Mouse (Mus musculus) erythroblast, embryonic 14.5 days (primary cell): Measurements from ENCODE around the gene Timm13. TPM values are rescaled to one million over a fixed set of nuclear protein-coding genes. Genes with fewer than 3 reads are reported as not detected.

Experiments used
- H3K27me3 ChIP-seq: 2 replicates; pipeline ENCODE4 v1.6.1; 2012; ENCODE audit warnings: inconsistent platforms; ENCODE audit not compliant: control insufficient read depth
- H3K36me3 ChIP-seq: 2 replicates; pipeline ENCODE4 v1.6.1; 2012; ENCODE audit warnings: mild to moderate bottlenecking, inconsistent platforms; ENCODE audit not compliant: control insufficient read depth
- H3K4me1 ChIP-seq: 2 replicates; pipeline ENCODE4 v1.6.1; 2012; ENCODE audit warnings: inconsistent platforms; ENCODE audit not compliant: control insufficient read depth
- H3K4me3 ChIP-seq: replicated peaks from 2 replicates; pipeline ENCODE3; 2012; ENCODE audit warnings: moderate library complexity, mild to moderate bottlenecking, inconsistent platforms
- H3K9me3 ChIP-seq: 2 replicates; pipeline ENCODE4 v1.6.1; 2012; ENCODE audit warnings: low read length, inconsistent platforms, mixed read lengths; ENCODE audit not compliant: control insufficient read depth
- GATA1 ChIP-seq: IDR thresholded peaks from 2 replicates; pipeline ENCODE4 v1.6.1; 2012; ENCODE audit warnings: low read length, inconsistent platforms, mixed read lengths
- TAL1 ChIP-seq: IDR thresholded peaks from 3 replicates; pipeline ENCODE4 v1.6.1; 2012; ENCODE audit warnings: low read length, inconsistent platforms, mixed read lengths
- polyA plus RNA-seq: library from polyadenylated mRNA; stranded (reverse); fragments of >175 nt; gene quantifications from 2 replicates; pipeline ENCODE4 v1.2.3, GENCODE M21; 2012

Timm13 gene
- polyA plus RNA-seq, 1 experiment = 32.1 TPM

DNA sequence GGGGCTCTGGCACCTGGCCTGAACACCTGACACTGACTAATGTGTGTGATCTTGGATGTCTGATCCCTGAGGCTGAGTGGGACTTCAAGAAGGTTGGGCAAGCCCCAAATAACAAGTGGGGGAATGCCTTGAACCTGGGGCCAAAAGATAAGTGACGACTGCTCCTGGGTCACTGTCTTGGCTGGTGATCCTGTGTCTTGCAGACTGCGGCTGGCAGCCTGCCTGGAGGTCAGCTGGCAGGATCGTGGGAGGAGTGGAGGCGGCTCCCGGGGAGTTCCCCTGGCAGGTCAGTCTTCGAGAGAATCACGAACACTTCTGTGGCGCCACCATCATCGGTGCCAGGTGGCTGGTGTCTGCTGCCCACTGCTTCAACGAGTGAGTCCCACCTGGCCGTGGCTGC, 13.6 kb downstream of the Timm13 start:
- peaks cover 47% of the 10 kb centered on the region for H3K27me3 ChIP-seq
- no peaks in the 10 kb centered on the region for H3K36me3 ChIP-seq
- H3K9me3 ChIP-seq = peaks cover 5% of the 10 kb centered on the region
- H3K4me1 ChIP-seq = no peaks in the 10 kb centered on the region; the same call in 1 of the 2 replicates
- TF ChIP-seq TAL1 (no peak), GATA1 (no peak)
- H3K4me3 ChIP-seq = no peak overlapping the region

DNA sequence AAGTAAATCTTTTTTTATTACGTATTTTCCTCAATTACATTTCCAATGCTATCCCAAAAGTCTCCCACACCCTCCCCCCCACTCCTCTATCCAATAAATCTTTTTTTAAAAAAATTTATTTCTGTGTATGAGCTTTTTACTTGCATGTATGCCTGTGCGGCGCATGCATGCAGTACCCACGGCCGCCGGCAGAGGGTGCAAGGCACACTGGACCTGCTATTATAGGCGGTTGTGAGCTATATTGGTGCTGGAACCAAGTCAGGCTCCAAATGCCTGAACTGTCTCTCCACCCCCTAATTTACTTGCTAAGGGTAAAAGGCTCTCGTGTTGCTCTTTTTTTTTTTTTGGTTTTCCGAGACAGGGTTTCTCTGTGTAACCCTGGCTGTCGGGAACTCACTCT, 19.5 kb downstream of the Timm13 start:
- H3K9me3 ChIP-seq = no peaks in the 10 kb centered on the region
- peaks cover 8% of the 10 kb centered on the region for H3K27me3 ChIP-seq
- H3K4me1 ChIP-seq = peaks cover 47% of the 10 kb centered on the region
- no peak overlapping the region for H3K4me3 ChIP-seq
- no peak for TF ChIP-seq GATA1
- no peak for TF ChIP-seq TAL1
- no peaks in the 10 kb centered on the region for H3K36me3 ChIP-seq

DNA sequence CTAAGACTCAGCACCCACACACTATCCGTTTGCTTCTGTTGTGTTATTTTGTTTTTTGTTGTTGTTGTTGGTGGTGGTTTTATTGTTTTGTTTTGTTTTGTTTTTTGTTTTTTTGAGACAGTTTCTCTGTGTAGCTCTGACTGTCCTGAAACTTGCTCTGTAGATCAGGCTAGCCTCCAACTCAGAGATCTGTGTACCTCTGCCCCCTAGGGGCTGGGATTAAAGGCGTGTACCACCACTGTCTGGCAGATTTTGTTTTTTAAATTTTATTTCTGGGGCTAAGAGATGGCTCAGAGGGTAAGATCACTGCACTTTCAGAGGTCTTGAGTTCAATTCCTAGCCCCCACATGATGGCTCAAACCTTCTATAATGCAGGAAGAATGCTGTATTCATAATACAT, 19.9 kb downstream of the Timm13 start:
- H3K4me1 ChIP-seq = peaks cover 51% of the 10 kb centered on the region
- peak overlapping the region; percentile 28 for H3K4me3 ChIP-seq
- no peak for TF ChIP-seq TAL1
- no peak for TF ChIP-seq GATA1
- no peaks in the 10 kb centered on the region for H3K36me3 ChIP-seq
- H3K27me3 ChIP-seq = peaks cover 8% of the 10 kb centered on the region
- H3K9me3 ChIP-seq = no peaks in the 10 kb centered on the region

DNA sequence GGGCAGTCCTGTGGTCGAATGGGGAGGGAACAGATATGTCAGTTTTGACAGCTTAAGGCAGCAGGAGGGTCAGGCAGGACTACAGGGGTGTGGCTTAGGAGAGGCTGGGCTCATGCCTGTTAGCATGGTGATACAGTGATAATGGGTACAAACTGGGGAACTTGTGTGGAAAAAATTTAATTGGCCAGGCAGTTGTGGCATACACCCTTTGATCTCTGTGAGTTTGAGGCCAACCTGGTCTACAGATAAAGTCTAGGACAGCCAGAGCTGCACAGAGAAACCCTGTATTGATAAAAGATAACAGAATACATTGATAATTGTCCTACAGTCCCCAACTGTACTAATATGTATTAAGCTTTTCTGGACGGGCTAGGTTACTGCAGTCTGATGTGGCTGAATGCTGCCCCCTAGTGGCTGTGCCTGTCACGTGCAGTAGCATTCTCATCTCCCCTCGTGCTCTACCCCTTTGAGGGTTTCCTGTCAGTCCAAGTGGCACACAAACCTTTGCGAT, 20.6 kb downstream of the Timm13 start:
- H3K4me3 ChIP-seq = peak overlapping the region; percentile 28
- no peaks in the 10 kb centered on the region for H3K36me3 ChIP-seq
- H3K4me1 ChIP-seq = peaks cover 58% of the 10 kb centered on the region
- TF ChIP-seq GATA1 = no peak
- no peak for TF ChIP-seq TAL1
- peaks cover 8% of the 10 kb centered on the region for H3K27me3 ChIP-seq
- H3K9me3 ChIP-seq = no peaks in the 10 kb centered on the region

DNA sequence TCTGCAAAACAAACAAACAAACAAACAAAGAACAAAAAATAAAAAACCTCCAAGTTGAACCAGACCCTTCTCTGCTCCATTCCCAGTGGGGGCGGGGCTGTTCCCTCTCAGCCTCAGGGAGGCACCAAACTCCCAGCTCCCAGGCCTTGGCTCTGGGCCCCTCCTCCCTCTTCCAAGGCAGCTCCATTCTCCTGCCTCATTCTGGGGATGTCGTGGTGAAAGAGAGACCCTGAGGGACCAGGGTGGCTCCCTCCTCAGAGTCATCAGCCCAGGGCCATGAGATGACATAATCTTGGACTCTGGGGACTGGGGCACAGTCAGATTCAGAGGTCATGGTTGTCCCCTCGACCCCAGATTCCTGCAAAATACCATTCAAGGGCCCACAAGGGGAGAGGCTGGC, 24.2 kb downstream of the Timm13 start:
- peaks cover 11% of the 10 kb centered on the region for H3K27me3 ChIP-seq
- no peaks in the 10 kb centered on the region for H3K36me3 ChIP-seq
- no peak overlapping the region for H3K4me3 ChIP-seq
- peaks cover 80% of the 10 kb centered on the region for H3K4me1 ChIP-seq
- TF ChIP-seq TAL1 (no peak), GATA1 (no peak)
- no peaks in the 10 kb centered on the region for H3K9me3 ChIP-seq

DNA sequence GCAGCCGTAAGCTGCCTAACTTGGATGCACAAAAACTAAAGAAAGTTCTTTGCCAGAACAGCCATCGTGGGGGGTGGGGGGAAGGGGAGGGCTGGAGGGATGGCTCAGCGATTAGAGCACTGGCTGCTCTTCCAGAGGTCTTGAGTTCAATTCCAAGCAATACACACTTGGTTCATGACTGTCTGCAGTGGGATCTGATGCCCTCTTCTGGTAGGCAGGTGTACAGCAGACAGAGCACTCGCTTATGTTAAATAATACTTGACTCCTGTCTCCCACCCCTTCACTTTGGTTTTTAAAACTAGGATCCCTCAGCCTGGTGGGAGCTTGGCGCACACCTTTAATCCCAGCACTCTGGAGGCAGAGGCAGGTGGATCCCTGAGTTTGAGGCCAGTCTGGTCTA, 24.7 kb downstream of the Timm13 start:
- peaks cover 83% of the 10 kb centered on the region for H3K4me1 ChIP-seq
- H3K27me3 ChIP-seq = peaks cover 16% of the 10 kb centered on the region
- no peaks in the 10 kb centered on the region for H3K36me3 ChIP-seq
- TF ChIP-seq GATA1 (no peak), TAL1 (no peak)
- H3K4me3 ChIP-seq = no peak overlapping the region
- peaks cover 2% of the 10 kb centered on the region; the same call in 1 of the 2 replicates for H3K9me3 ChIP-seq

DNA sequence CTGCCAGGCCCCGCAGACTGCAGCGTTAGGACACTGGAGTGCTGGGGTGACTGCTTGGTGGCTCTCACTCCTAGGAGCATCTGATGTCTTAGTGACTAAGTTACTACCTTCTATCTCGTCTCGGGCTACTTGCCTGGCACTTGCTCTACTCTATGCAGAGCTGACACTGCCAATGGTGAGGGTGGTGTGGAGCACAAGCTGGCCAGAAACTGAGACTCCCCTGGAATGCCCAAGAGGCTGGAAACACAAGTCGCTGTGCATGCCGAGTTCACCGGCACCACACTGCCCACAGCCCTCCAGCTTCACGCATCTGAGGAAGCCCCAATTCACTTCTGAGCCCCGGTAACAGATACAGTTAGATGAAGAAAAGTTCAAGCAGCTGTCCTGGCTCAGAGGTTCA, 26.7 kb downstream of the Timm13 start:
- H3K4me1 ChIP-seq = peaks cover 75% of the 10 kb centered on the region
- peaks cover 9% of the 10 kb centered on the region for H3K36me3 ChIP-seq
- H3K27me3 ChIP-seq = peaks cover 16% of the 10 kb centered on the region
- H3K9me3 ChIP-seq = peaks cover 2% of the 10 kb centered on the region; the same call in 1 of the 2 replicates
- no peak overlapping the region for H3K4me3 ChIP-seq
- TF ChIP-seq TAL1 (no peak), GATA1 (no peak)

DNA sequence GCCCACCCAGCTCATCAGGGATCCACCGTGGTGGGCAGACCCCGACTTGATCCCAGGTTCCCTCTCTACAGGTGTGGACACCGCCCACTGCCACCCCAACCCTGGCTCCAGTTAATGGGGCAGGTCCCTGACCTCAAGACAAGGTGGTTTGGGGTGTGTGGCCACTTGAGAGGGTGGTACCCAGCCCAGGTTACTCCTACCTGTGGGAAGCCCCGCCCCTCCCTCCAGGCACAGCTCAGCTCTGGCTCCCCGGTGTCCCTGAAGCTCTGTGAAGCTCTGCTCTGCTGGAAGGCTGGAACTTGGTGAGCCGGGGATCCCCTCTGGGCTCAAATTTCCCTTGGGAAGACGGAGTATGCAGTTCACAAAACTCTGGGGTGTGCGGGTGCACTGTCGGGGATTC, 29.2 kb downstream of the Timm13 start, which contains the start of gene Tmprss9:
Tmprss9 (plus strand) TSS at position 268 of the 400 bp plus-strand sequence.
- H3K4me1 ChIP-seq = peaks cover 66% of the 10 kb centered on the region
- H3K9me3 ChIP-seq = peaks cover 2% of the 10 kb centered on the region; the same call in 1 of the 2 replicates
- peaks cover 16% of the 10 kb centered on the region for H3K27me3 ChIP-seq
- no peak for TF ChIP-seq GATA1
- no peak for TF ChIP-seq TAL1
- peaks cover 34% of the 10 kb centered on the region for H3K36me3 ChIP-seq
- H3K4me3 ChIP-seq = no peak within 1 kb of the TSS

DNA sequence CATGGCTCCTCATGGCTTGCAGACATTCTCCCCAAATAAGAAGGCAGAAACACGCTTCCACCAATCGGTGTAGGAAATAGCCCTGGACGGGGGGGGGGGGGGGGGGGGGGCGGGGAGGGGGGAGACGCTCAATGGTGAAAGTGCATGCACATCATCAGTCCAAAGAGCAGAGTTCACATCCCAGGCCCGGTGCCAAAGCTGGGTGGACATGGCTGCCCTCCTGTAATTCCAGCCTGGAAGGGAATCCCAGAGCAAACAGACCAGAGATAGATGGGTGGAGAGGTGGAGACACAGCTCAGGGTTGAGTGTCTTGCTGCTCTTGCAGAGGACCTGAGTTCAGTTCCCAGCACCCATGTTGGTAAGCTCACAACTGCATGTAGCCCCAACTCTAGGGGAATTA, 29.8 kb downstream of the Timm13 start:
- TF ChIP-seq GATA1 (no peak), TAL1 (no peak)
- Histone ChIP-seq H3K4me3 (no peak overlapping the region), H3K27me3 (peaks cover 16% of the 10 kb centered on the region), H3K4me1 (peaks cover 60% of the 10 kb centered on the region), H3K36me3 (peaks cover 40% of the 10 kb centered on the region), H3K9me3 (peaks cover 2% of the 10 kb centered on the region; the same call in 1 of the 2 replicates)

DNA sequence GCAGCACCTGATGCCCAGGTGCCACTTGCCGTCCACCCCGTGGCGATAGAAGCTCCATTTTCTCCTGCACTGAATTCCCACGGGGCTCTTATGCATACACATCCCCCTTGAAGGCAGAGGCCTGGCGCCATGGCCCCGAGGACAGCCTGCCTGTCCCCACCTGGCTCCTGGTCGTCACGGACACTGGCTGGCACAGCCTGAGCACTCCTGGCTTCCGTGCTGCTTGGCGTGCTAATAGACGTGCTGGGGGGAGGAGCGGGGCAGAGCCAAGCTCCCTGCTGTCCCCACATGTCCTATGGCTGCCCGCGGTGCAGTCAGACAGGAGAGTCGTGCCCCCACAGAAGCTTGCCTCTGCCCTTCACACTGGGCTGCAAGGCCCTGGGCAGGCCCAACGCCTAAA, 36.3 kb downstream of the Timm13 start:
- Histone ChIP-seq H3K4me1 (peaks cover 76% of the 10 kb centered on the region), H3K27me3 (no peaks in the 10 kb centered on the region), H3K4me3 (no peak overlapping the region), H3K9me3 (no peaks in the 10 kb centered on the region), H3K36me3 (peaks cover 97% of the 10 kb centered on the region)
- no peak for TF ChIP-seq TAL1
- TF ChIP-seq GATA1 = no peak
